Mouse (Mus musculus): ENCODE results near the gene Trove2. TPM values are rescaled to one million over a fixed set of nuclear protein-coding genes. Genes with fewer than 3 reads are reported as not detected.

The Trove2 gene
- polyA plus RNA-seq, 1 experiment from 2014 or later = 37.5 TPM

- ATAC-seq (ENCODE audit: low FRiP score) (no peak), DNase-seq (ENCODE audit: low spot score) (peak; percentile 20)
- Histone ChIP-seq H3K9me3 (ENCODE audit: control insufficient read depth, low read length) (no peaks in the 10 kb centered on the region), H3K4me1 (replicated peaks; ENCODE audit: control insufficient read depth, insufficient read depth, low read length) (no peaks in the 10 kb centered on the region), H3K27me3 (ENCODE audit: control insufficient read depth, insufficient read depth, low read length) (no peaks in the 10 kb centered on the region), H3K4me3 (ENCODE audit: low read depth, low read length) (no peak overlapping the region), H3K27ac (ENCODE audit: low read depth, low read length) (no peak overlapping the region), H3K9ac (ENCODE audit: low read depth, low read length) (no peak overlapping the region), H3K36me3 (ENCODE audit: control insufficient read depth, insufficient read depth, low read length) (no peaks in the 10 kb centered on the region), H3K4me2 (replicated peaks; ENCODE audit: low read depth, low read length) (no peak overlapping the region)
- 62% methylated on average over 6 of the region's 6 CpGs for WGBS
Observed at GRCm38 (mm10) chr1:143742186-143742585, 34.7 kb downstream of the Trove2 start.

- no peak for ATAC-seq (ENCODE audit: low FRiP score)
Observed at GRCm38 (mm10) chr1:143741331-143741730, 35.5 kb downstream of the Trove2 start.

GRCm38 (mm10) chr1:143740581-143740980, 36.3 kb downstream of the Trove2 start:
- no peaks in the 10 kb centered on the region for H3K4me1 ChIP-seq (replicated peaks; ENCODE audit: control insufficient read depth, insufficient read depth, low read length)
- H3K4me3 ChIP-seq (ENCODE audit: low read depth, low read length) = no peak overlapping the region
- no peak overlapping the region for H3K9ac ChIP-seq (ENCODE audit: low read depth, low read length)
- no peak for DNase-seq (ENCODE audit: low spot score)
- H3K4me2 ChIP-seq (replicated peaks; ENCODE audit: low read depth, low read length) = no peak overlapping the region
- H3K27ac ChIP-seq (ENCODE audit: low read depth, low read length) = no peak overlapping the region
- H3K27me3 ChIP-seq (ENCODE audit: control insufficient read depth, insufficient read depth, low read length) = no peaks in the 10 kb centered on the region
- no peaks in the 10 kb centered on the region for H3K36me3 ChIP-seq (ENCODE audit: control insufficient read depth, insufficient read depth, low read length)
- 96% methylated on average over 10 of the region's 10 CpGs for WGBS
- no peak for ATAC-seq (ENCODE audit: low FRiP score)
- no peaks in the 10 kb centered on the region for H3K9me3 ChIP-seq (ENCODE audit: control insufficient read depth, low read length)

More at GRCm38 (mm10) chr1:143741331-143741730, 35.5 kb downstream of the Trove2 start:
- H3K27ac ChIP-seq (ENCODE audit: low read depth, low read length) = no peak overlapping the region
- no peak overlapping the region for H3K4me3 ChIP-seq (ENCODE audit: low read depth, low read length)
- H3K9me3 ChIP-seq (ENCODE audit: control insufficient read depth, low read length) = no peaks in the 10 kb centered on the region
- no peaks in the 10 kb centered on the region for H3K36me3 ChIP-seq (ENCODE audit: control insufficient read depth, insufficient read depth, low read length)
- WGBS = 87% methylated on average over 5 of the region's 5 CpGs
- H3K4me2 ChIP-seq (replicated peaks; ENCODE audit: low read depth, low read length) = no peak overlapping the region
- no peaks in the 10 kb centered on the region for H3K27me3 ChIP-seq (ENCODE audit: control insufficient read depth, insufficient read depth, low read length)
- H3K9ac ChIP-seq (ENCODE audit: low read depth, low read length) = no peak overlapping the region
- no peaks in the 10 kb centered on the region for H3K4me1 ChIP-seq (replicated peaks; ENCODE audit: control insufficient read depth, insufficient read depth, low read length)
- DNase-seq (ENCODE audit: low spot score) = no peak

GRCm38 (mm10) chr1:143739361-143740350, 37.2 kb downstream of the Trove2 start:
- peak overlapping the region; percentile 63 for H3K4me3 ChIP-seq (ENCODE audit: low read depth, low read length)
- H3K9ac ChIP-seq (ENCODE audit: low read depth, low read length) = peak overlapping the region; percentile 85
- no peaks in the 10 kb centered on the region for H3K36me3 ChIP-seq (ENCODE audit: control insufficient read depth, insufficient read depth, low read length)
- H3K9me3 ChIP-seq (ENCODE audit: control insufficient read depth, low read length) = no peaks in the 10 kb centered on the region
- H3K4me2 ChIP-seq (replicated peaks; ENCODE audit: low read depth, low read length) = peak overlapping the region; percentile 71
- DNase-seq (ENCODE audit: low spot score) = peak; percentile 86
- H3K27ac ChIP-seq (ENCODE audit: low read depth, low read length) = peak overlapping the region; percentile 74
- peak; percentile 94 for ATAC-seq (ENCODE audit: low FRiP score)
- WGBS = under 1% methylated on average over 71 of the region's 71 CpGs
- H3K4me1 ChIP-seq (replicated peaks; ENCODE audit: control insufficient read depth, insufficient read depth, low read length) = no peaks in the 10 kb centered on the region
- H3K27me3 ChIP-seq (ENCODE audit: control insufficient read depth, insufficient read depth, low read length) = no peaks in the 10 kb centered on the region

GRCm38 (mm10) chr1:143738811-143739210, 38.1 kb downstream of the Trove2 start:
- H3K9me3 ChIP-seq (ENCODE audit: control insufficient read depth, low read length) = no peaks in the 10 kb centered on the region
- ATAC-seq (ENCODE audit: low FRiP score) (peak; percentile 22; the same call in 1 of the 2 replicates), DNase-seq (ENCODE audit: low spot score) (no peak)
- H3K27ac ChIP-seq (ENCODE audit: low read depth, low read length) = 0 out of 2 replicates have a peak overlapping the region, but pooled peaks have one; percentile 36
- H3K4me3 ChIP-seq (ENCODE audit: low read depth, low read length) = peak overlapping the region; percentile 63
- WGBS = 27% methylated on average over 10 of the region's 11 CpGs
- no peaks in the 10 kb centered on the region for H3K36me3 ChIP-seq (ENCODE audit: control insufficient read depth, insufficient read depth, low read length)
- H3K4me2 ChIP-seq (replicated peaks; ENCODE audit: low read depth, low read length) = peak overlapping the region; percentile 71
- no peaks in the 10 kb centered on the region for H3K4me1 ChIP-seq (replicated peaks; ENCODE audit: control insufficient read depth, insufficient read depth, low read length)
- no peaks in the 10 kb centered on the region for H3K27me3 ChIP-seq (ENCODE audit: control insufficient read depth, insufficient read depth, low read length)
- peak overlapping the region; percentile 85 for H3K9ac ChIP-seq (ENCODE audit: low read depth, low read length)

GRCm38 (mm10) chr1:143733914-143734410, 42.9 kb downstream of the Trove2 start:
- H3K4me3 ChIP-seq (ENCODE audit: low read depth, low read length) = no peak overlapping the region
- H3K9me3 ChIP-seq (ENCODE audit: control insufficient read depth, low read length) = no peaks in the 10 kb centered on the region
- H3K9ac ChIP-seq (ENCODE audit: low read depth, low read length) = no peak overlapping the region
- H3K4me2 ChIP-seq (replicated peaks; ENCODE audit: low read depth, low read length) = no peak overlapping the region
- no peak for ATAC-seq (ENCODE audit: low FRiP score)
- H3K27me3 ChIP-seq (ENCODE audit: control insufficient read depth, insufficient read depth, low read length) = no peaks in the 10 kb centered on the region
- H3K27ac ChIP-seq (ENCODE audit: low read depth, low read length) = no peak overlapping the region
- H3K4me1 ChIP-seq (replicated peaks; ENCODE audit: control insufficient read depth, insufficient read depth, low read length) = no peaks in the 10 kb centered on the region
- DNase-seq (ENCODE audit: low spot score) = no peak
- 78% methylated on average over 5 of the region's 5 CpGs for WGBS
- H3K36me3 ChIP-seq (ENCODE audit: control insufficient read depth, insufficient read depth, low read length) = no peaks in the 10 kb centered on the region

GRCm38 (mm10) chr1:143731691-143732090, 45.2 kb downstream of the Trove2 start:
- no peaks in the 10 kb centered on the region for H3K4me1 ChIP-seq (replicated peaks; ENCODE audit: control insufficient read depth, insufficient read depth, low read length)
- 37% methylated on average over 4 of the region's 4 CpGs for WGBS
- no peak overlapping the region for H3K27ac ChIP-seq (ENCODE audit: low read depth, low read length)
- DNase-seq (ENCODE audit: low spot score) (no peak), ATAC-seq (ENCODE audit: low FRiP score) (no peak)
- H3K36me3 ChIP-seq (ENCODE audit: control insufficient read depth, insufficient read depth, low read length) = no peaks in the 10 kb centered on the region
- H3K27me3 ChIP-seq (ENCODE audit: control insufficient read depth, insufficient read depth, low read length) = no peaks in the 10 kb centered on the region
- no peak overlapping the region for H3K9ac ChIP-seq (ENCODE audit: low read depth, low read length)
- H3K4me3 ChIP-seq (ENCODE audit: low read depth, low read length) = no peak overlapping the region
- H3K9me3 ChIP-seq (ENCODE audit: control insufficient read depth, low read length) = no peaks in the 10 kb centered on the region
- no peak overlapping the region for H3K4me2 ChIP-seq (replicated peaks; ENCODE audit: low read depth, low read length)

GRCm38 (mm10) chr1:143730899-143731298, 46.0 kb downstream of the Trove2 start:
- ATAC-seq (ENCODE audit: low FRiP score) (no peak), DNase-seq (ENCODE audit: low spot score) (no peak)
- Histone ChIP-seq H3K27ac (ENCODE audit: low read depth, low read length) (no peak overlapping the region), H3K4me3 (ENCODE audit: low read depth, low read length) (no peak overlapping the region), H3K36me3 (ENCODE audit: control insufficient read depth, insufficient read depth, low read length) (no peaks in the 10 kb centered on the region), H3K9ac (ENCODE audit: low read depth, low read length) (no peak overlapping the region), H3K9me3 (ENCODE audit: control insufficient read depth, low read length) (no peaks in the 10 kb centered on the region), H3K4me1 (replicated peaks; ENCODE audit: control insufficient read depth, insufficient read depth, low read length) (no peaks in the 10 kb centered on the region), H3K27me3 (ENCODE audit: control insufficient read depth, insufficient read depth, low read length) (no peaks in the 10 kb centered on the region), H3K4me2 (replicated peaks; ENCODE audit: low read depth, low read length) (no peak overlapping the region)
- 84% methylated on average over 2 of the region's 2 CpGs for WGBS

Data from hindbrain, embryonic 11.5 days (tissue).